Mouse (Mus musculus) lung, embryonic 15.5 days (tissue): ENCODE data around the gene Col11a2. TPM values are rescaled to one million over a fixed set of nuclear protein-coding genes. Genes with fewer than 3 reads are reported as not detected.
A peak's percentile ranks its signal among the peaks of the same experiment; 100 is the strongest.
"Not testable (repeated sequence)": the region's sequence is repeated elsewhere in the genome, so short reads cannot be mapped to it uniquely, and the experiment has no call there.

Experiments used
- ATAC-seq: fragments of 200-750 bp; cut with Nextera tagmentation; 2 replicates; pipeline ENCODE4 v1.8.0; 2017; ENCODE audit warnings: moderate number of reproducible peaks, borderline replicate concordance; ENCODE audit not compliant: low FRiP score, low TSS enrichment; ENCODE audit errors: extremely low read depth
- H3K27ac ChIP-seq: fragments of 300-500 bp; sonication (generic); 2 replicates; pipeline ENCODE4 v1.5.1; 2015; ENCODE audit warnings: moderate library complexity, mild to moderate bottlenecking, inconsistent platforms
- H3K27me3 ChIP-seq: fragments of 300-500 bp; sonication (generic); 2 replicates; pipeline ENCODE4 v1.6.1; 2015; ENCODE audit warnings: inconsistent platforms
- H3K36me3 ChIP-seq: fragments of 300-500 bp; sonication (generic); 2 replicates; pipeline ENCODE4 v1.6.1; 2015; ENCODE audit warnings: inconsistent platforms
- H3K4me1 ChIP-seq: fragments of 300-500 bp; sonication (generic); 2 replicates; pipeline ENCODE4 v1.6.1; 2015; ENCODE audit warnings: inconsistent platforms
- H3K4me2 ChIP-seq: fragments of 300-500 bp; sonication (generic); 2 replicates; pipeline ENCODE4 v1.6.1; 2015; ENCODE audit warnings: inconsistent platforms, mild to moderate bottlenecking, moderate library complexity
- H3K4me3 ChIP-seq: fragments of 300-500 bp; sonication (generic); 2 replicates; pipeline ENCODE4 v1.5.1; 2015; ENCODE audit warnings: mild to moderate bottlenecking, inconsistent platforms
- H3K9ac ChIP-seq: fragments of 300-500 bp; sonication (generic); 2 replicates; pipeline ENCODE4 v1.6.1; 2015; ENCODE audit warnings: inconsistent platforms
- H3K9me3 ChIP-seq: fragments of 300-500 bp; sonication (generic); 2 replicates; pipeline ENCODE4 v1.6.1; 2016; ENCODE audit warnings: inconsistent platforms
- WGBS: fragments of 180-500 bp; shearing (Covaris S2); methylation state at CpG from one replicate; pipeline ENCODE4 v1.1.7; 2015; 5-methylcytosine and 5-hydroxymethylcytosine counted together
- polyA plus RNA-seq: library from polyadenylated mRNA; unstranded; fragments of >200 nt; fragmentation: Nextera tagmentation; extraction: Ambion mirVana; gene quantifications from 2 replicates; pipeline ENCODE4 v1.2.1, GENCODE M21; 2015

Gene Col11a2
- 4.1 and 5.0 TPM in 2 replicates for polyA plus RNA-seq

GRCm38 (mm10) chr17:34038878-34039561 lies at the start of gene Col11a2:
Gene Col11a2 (plus strand): TSS chr17:34039437.
- 6% methylated on average over 28 of the region's 28 CpGs for WGBS
- Histone ChIP-seq H3K36me3 (peaks cover 34% of the 10 kb centered on the region), H3K27ac (peak within 1 kb of the TSS; percentile 29; the same call in 1 of the 2 replicates), H3K9me3 (no peaks in the 10 kb centered on the region), H3K4me1 (peaks cover 37% of the 10 kb centered on the region), H3K27me3 (peaks cover 19% of the 10 kb centered on the region), H3K9ac (peak within 1 kb of the TSS; percentile 36), H3K4me2 (peak within 1 kb of the TSS; percentile 57), H3K4me3 (peak within 1 kb of the TSS; percentile 26)
- ATAC-seq: peak; percentile 25; the same call in 1 of the 2 replicates

GRCm38 (mm10) chr17:33991788-33992664 lies 47.2 kb upstream of the Col11a2 start:
- no peak overlapping the region for H3K4me3 ChIP-seq
- no peaks in the 10 kb centered on the region for H3K4me1 ChIP-seq
- no peaks in the 10 kb centered on the region for H3K36me3 ChIP-seq
- no peak overlapping the region for H3K9ac ChIP-seq
- H3K27me3 ChIP-seq: peaks cover under 1% of the 10 kb centered on the region
- H3K27ac ChIP-seq: no peak overlapping the region
- WGBS: 31% methylated on average over 10 of the region's 10 CpGs
- no peaks in the 10 kb centered on the region for H3K9me3 ChIP-seq
- no peak for ATAC-seq
- H3K4me2 ChIP-seq: no peak overlapping the region

GRCm38 (mm10) chr17:33994959-33995358 lies 44.3 kb upstream of the Col11a2 start:
- no peak overlapping the region for H3K4me2 ChIP-seq
- no peak overlapping the region for H3K9ac ChIP-seq
- peaks cover 3% of the 10 kb centered on the region; the same call in 1 of the 2 replicates for H3K4me1 ChIP-seq
- no peak for ATAC-seq
- peaks cover 21% of the 10 kb centered on the region for H3K27me3 ChIP-seq
- H3K4me3 ChIP-seq: no peak overlapping the region
- WGBS: 84% methylated on average over 8 of the region's 8 CpGs
- no peaks in the 10 kb centered on the region for H3K9me3 ChIP-seq
- H3K27ac ChIP-seq: no peak overlapping the region
- H3K36me3 ChIP-seq: no peaks in the 10 kb centered on the region

- peaks cover 28% of the 10 kb centered on the region for H3K27me3 ChIP-seq
- no peaks in the 10 kb centered on the region for H3K9me3 ChIP-seq
- no peak overlapping the region for H3K4me2 ChIP-seq
- H3K4me3 ChIP-seq: no peak overlapping the region
- no peak overlapping the region for H3K9ac ChIP-seq
- H3K36me3 ChIP-seq: no peaks in the 10 kb centered on the region
- WGBS: 44% methylated on average over 3 of the region's 3 CpGs
- H3K4me1 ChIP-seq: peaks cover 9% of the 10 kb centered on the region; the same call in 1 of the 2 replicates
- no peak for ATAC-seq
- H3K27ac ChIP-seq: no peak overlapping the region
Observed at GRCm38 (mm10) chr17:33995651-33996050, 43.6 kb upstream of the Col11a2 start.

- WGBS: 79% methylated on average over 2 of the region's 2 CpGs
- peaks cover 40% of the 10 kb centered on the region for H3K27me3 ChIP-seq
Observed at GRCm38 (mm10) chr17:33997025-33997424, 42.2 kb upstream of the Col11a2 start.

GRCm38 (mm10) chr17:33998697-33999096 lies 40.5 kb upstream of the Col11a2 start:
- H3K9me3 ChIP-seq, H3K27ac ChIP-seq, H3K4me3 ChIP-seq, H3K36me3 ChIP-seq, H3K4me1 ChIP-seq, H3K9ac ChIP-seq, H3K4me2 ChIP-seq, ATAC-seq: not testable (repeated sequence)
- 36% methylated on average over 5 of the region's 5 CpGs for WGBS
- H3K27me3 ChIP-seq: peaks cover 41% of the 10 kb centered on the region

More at GRCm38 (mm10) chr17:33997025-33997424, 42.2 kb upstream of the Col11a2 start:
- H3K9me3 ChIP-seq, ATAC-seq, H3K4me1 ChIP-seq, H3K27ac ChIP-seq, H3K9ac ChIP-seq, H3K4me3 ChIP-seq, H3K36me3 ChIP-seq, H3K4me2 ChIP-seq: not testable (repeated sequence)

GRCm38 (mm10) chr17:33999341-34000149 lies 39.7 kb upstream of the Col11a2 start:
- no peaks in the 10 kb centered on the region for H3K36me3 ChIP-seq
- WGBS: 1% methylated on average over 87 of the region's 87 CpGs
- peak; percentile 51 for ATAC-seq
- peaks cover 9% of the 10 kb centered on the region; the same call in 1 of the 2 replicates for H3K4me1 ChIP-seq
- H3K4me3 ChIP-seq: peak overlapping the region; percentile 59
- peaks cover 41% of the 10 kb centered on the region for H3K27me3 ChIP-seq
- peak overlapping the region; percentile 99 for H3K4me2 ChIP-seq
- peak overlapping the region; percentile 40 for H3K9ac ChIP-seq
- no peaks in the 10 kb centered on the region for H3K9me3 ChIP-seq
- no peak overlapping the region for H3K27ac ChIP-seq

- H3K36me3 ChIP-seq: no peaks in the 10 kb centered on the region
- H3K9ac ChIP-seq: peak within 1 kb of the TSS; percentile 40
- peak; percentile 83; the same call in 1 of the 2 replicates for ATAC-seq
- H3K9me3 ChIP-seq: no peaks in the 10 kb centered on the region
- H3K27ac ChIP-seq: no peak within 1 kb of the TSS
- H3K27me3 ChIP-seq: peaks cover 41% of the 10 kb centered on the region
- peak within 1 kb of the TSS; percentile 59 for H3K4me3 ChIP-seq
- peak within 1 kb of the TSS; percentile 99 for H3K4me2 ChIP-seq
- H3K4me1 ChIP-seq: peaks cover 9% of the 10 kb centered on the region; the same call in 1 of the 2 replicates
- under 1% methylated on average over 30 of the region's 30 CpGs for WGBS
Observed at GRCm38 (mm10) chr17:34000150-34000537, 39.1 kb upstream of the Col11a2 start, which contains the start of gene H2-K1. Gene H2-K1 (minus strand): TSS chr17:34000347.

GRCm38 (mm10) chr17:34000796-34001195 lies 38.4 kb upstream of the Col11a2 start:
- not testable (repeated sequence) for H3K36me3 ChIP-seq, ATAC-seq, H3K4me1 ChIP-seq, H3K9ac ChIP-seq, H3K27ac ChIP-seq, H3K9me3 ChIP-seq
- Histone ChIP-seq H3K27me3 (peaks cover 44% of the 10 kb centered on the region), H3K4me2 (peak overlapping the region; percentile 99), H3K4me3 (peak overlapping the region; percentile 59; the same call in 1 of the 2 replicates)
- whole genome bisulfite sequencing: 47% methylated on average over 2 of the region's 2 CpGs

GRCm38 (mm10) chr17:34003426-34003825 lies 35.8 kb upstream of the Col11a2 start:
- Histone ChIP-seq H3K9ac (no peak overlapping the region), H3K4me3 (no peak overlapping the region), H3K36me3 (no peaks in the 10 kb centered on the region), H3K4me1 (peaks cover 9% of the 10 kb centered on the region; the same call in 1 of the 2 replicates), H3K27ac (no peak overlapping the region), H3K4me2 (no peak overlapping the region), H3K27me3 (peaks cover 36% of the 10 kb centered on the region), H3K9me3 (no peaks in the 10 kb centered on the region)
- no peak for ATAC-seq
- 5% methylated on average over 5 of the region's 5 CpGs for WGBS

- ATAC-seq: no peak
- Histone ChIP-seq H3K4me3 (no peak overlapping the region), H3K9ac (no peak overlapping the region), H3K36me3 (no peaks in the 10 kb centered on the region), H3K9me3 (no peaks in the 10 kb centered on the region), H3K27me3 (peaks cover 12% of the 10 kb centered on the region), H3K27ac (no peak overlapping the region), H3K4me2 (no peak overlapping the region), H3K4me1 (no peaks in the 10 kb centered on the region)
- WGBS: 37% methylated on average over 2 of the region's 2 CpGs
Observed at GRCm38 (mm10) chr17:34006570-34006969, 32.7 kb upstream of the Col11a2 start.
